Mouse (Mus musculus) bone marrow macrophage, adult 2 months (primary cell): ENCODE measurements around the gene Fam69b.

Experiments
- CTCF ChIP-seq: IDR thresholded peaks from 2 replicates; pipeline ENCODE4 v1.5.1; 2012; ENCODE audit warnings: low read depth, mild to moderate bottlenecking, low read length, moderate library complexity
- POLR2A ChIP-seq: IDR thresholded peaks from 2 replicates; pipeline ENCODE4 v1.6.1; 2012; ENCODE audit warnings: mild to moderate bottlenecking, low read depth, low read length, borderline replicate concordance

DNA sequence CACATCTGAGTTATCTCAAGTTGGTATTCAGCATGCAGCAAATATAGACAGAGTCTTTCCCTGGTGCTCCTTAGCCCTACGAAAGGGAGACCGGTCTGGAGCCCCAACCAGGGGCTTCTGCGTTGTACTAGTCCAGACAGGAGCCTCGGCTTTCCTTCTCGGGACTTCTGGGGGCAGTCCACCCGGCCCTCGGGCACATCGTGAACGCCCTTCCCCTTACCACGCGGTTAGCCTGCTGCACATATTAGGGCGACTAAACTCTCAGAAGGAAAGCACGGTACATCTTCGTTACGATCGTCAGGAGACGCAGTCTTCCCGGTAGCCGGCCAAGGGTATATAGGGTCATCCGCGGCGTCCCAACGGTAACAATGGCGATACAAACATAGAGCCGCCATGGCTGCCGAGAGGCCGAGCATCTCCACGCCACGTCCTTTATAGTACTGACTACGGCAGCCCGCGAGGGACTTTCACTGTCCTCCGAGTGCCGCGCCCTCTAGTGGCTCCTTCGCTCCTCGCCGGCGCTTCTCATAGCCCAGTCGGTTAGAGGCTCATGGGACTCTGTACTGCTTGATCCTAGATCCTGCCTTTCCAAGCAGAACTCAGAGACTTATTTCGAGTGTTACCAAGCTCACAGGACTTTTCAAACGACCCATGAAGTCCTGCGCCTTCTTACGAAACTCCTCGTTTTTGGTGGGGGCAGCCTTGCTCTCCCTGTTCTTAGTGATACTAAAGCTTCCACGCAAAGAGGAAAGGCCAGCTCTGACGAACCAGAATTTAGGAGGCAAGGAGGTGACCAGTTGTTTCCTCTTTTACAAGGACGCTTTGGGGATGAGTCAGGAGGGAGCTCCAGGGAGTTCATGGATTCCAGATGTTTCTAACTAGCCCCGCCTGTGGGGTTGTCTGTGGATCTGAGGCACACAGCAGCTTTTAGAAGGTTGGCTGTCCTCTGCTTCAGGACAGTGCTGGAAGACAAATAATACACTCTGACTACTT lies 11.9 kb downstream of the Fam69b start:
- no peak for TF ChIP-seq POLR2A
- peak; percentile 64 for TF ChIP-seq CTCF
